Mouse (Mus musculus): Measurements from ENCODE around the gene Gcnt4. TPM values are rescaled to one million over a fixed set of nuclear protein-coding genes. Genes with fewer than 3 reads are reported as not detected.
A peak's percentile ranks its signal among the peaks of the same experiment; 100 is the strongest.
"Not testable (repeated sequence)": the region's sequence is repeated elsewhere in the genome, so short reads cannot be mapped to it uniquely, and the experiment has no call there.

Gene Gcnt4
- total RNA-seq, 1 experiment: 0.54 TPM

- TF ChIP-seq HCFC1 (IDR thresholded peaks at IDR 0.05; ENCODE audit: borderline replicate concordance, insufficient read depth, low read length): no peak
- no peak for TF ChIP-seq ZNF384 (IDR thresholded peaks at IDR 0.05; ENCODE audit: low read depth, low read length)
- TF ChIP-seq MAFK (IDR thresholded peaks at IDR 0.05; ENCODE audit: insufficient read depth, low read depth, low read length): no peak
- Histone ChIP-seq H3K4me3 (ENCODE audit: insufficient read depth in 1 of 2, low read depth in 1 of 2, low read length in 2 of 2, poor library complexity in 1 of 2, severe bottlenecking in 1 of 2) (no peak overlapping the region), H3K4me1 (ENCODE audit: control insufficient read depth in 2 of 2, insufficient read depth in 2 of 2, low read length in 2 of 2, poor library complexity in 1 of 2) (no peaks in the 10 kb centered on the region; a peak in 1 of 4 replicates), H3K9me3 (ENCODE audit: control insufficient read depth, insufficient read depth, low read depth, low read length) (no peaks in the 10 kb centered on the region), H3K9ac (ENCODE audit: insufficient read depth, low read depth, low read length, poor library complexity, severe bottlenecking) (no peak overlapping the region), H3K36me3 (ENCODE audit: control insufficient read depth, insufficient read depth, low read length, poor library complexity, severe bottlenecking) (no peaks in the 10 kb centered on the region), H3K27ac (ENCODE audit: insufficient read depth, low read depth, low read length, poor library complexity, severe bottlenecking) (no peak overlapping the region)
- in situ Hi-C loops (cut with MboI; ENCODE audit: low sequenced_read_pairs in 2 of 2, unreplicated experiment in 2 of 2): no loop called here
- no peak for DNase-seq (ENCODE audit: low read depth, low spot score)
These were observed 11.8 kb downstream of the Gcnt4 start for GRCm38 (mm10) chr13:96936173-96936777.

GRCm38 (mm10) chr13:96937059-96937558, 12.6 kb downstream of the Gcnt4 start:
- no peak for DNase-seq (ENCODE audit: low read depth, low spot score)
- H3K9me3 ChIP-seq (ENCODE audit: control insufficient read depth, insufficient read depth, low read depth, low read length): no peaks in the 10 kb centered on the region
- TF ChIP-seq HCFC1 (IDR thresholded peaks at IDR 0.05; ENCODE audit: borderline replicate concordance, insufficient read depth, low read length) (no peak), ZC3H11A (IDR thresholded peaks at IDR 0.05; ENCODE audit: borderline replicate concordance, low read depth, low read length) (no peak), CHD2 (IDR thresholded peaks at IDR 0.05; ENCODE audit: low read depth, low read length) (no peak), MAFK (IDR thresholded peaks at IDR 0.05; ENCODE audit: insufficient read depth, low read depth, low read length) (no peak), ZNF384 (IDR thresholded peaks at IDR 0.05; ENCODE audit: low read depth, low read length) (no peak)
- H3K4me1 ChIP-seq (ENCODE audit: control insufficient read depth in 2 of 2, insufficient read depth in 2 of 2, low read length in 2 of 2, poor library complexity in 1 of 2): peaks cover 0 to 4% of the 10 kb centered on the region in 2 experiments; a peak in 2 of 4 replicates
- H3K36me3 ChIP-seq (ENCODE audit: control insufficient read depth, insufficient read depth, low read length, poor library complexity, severe bottlenecking): no peaks in the 10 kb centered on the region
- in situ Hi-C loops (cut with MboI; ENCODE audit: low sequenced_read_pairs in 2 of 2, unreplicated experiment in 2 of 2): no loop called here
- H3K9ac ChIP-seq (ENCODE audit: insufficient read depth, low read depth, low read length, poor library complexity, severe bottlenecking): no peak overlapping the region
- H3K4me3 ChIP-seq (ENCODE audit: insufficient read depth in 1 of 2, low read depth in 1 of 2, low read length in 2 of 2, poor library complexity in 1 of 2, severe bottlenecking in 1 of 2): no peak overlapping the region
- no peak overlapping the region for H3K27ac ChIP-seq (ENCODE audit: insufficient read depth, low read depth, low read length, poor library complexity, severe bottlenecking)

- no peak for DNase-seq (ENCODE audit: low read depth, low spot score)
- TF ChIP-seq CHD2 (IDR thresholded peaks at IDR 0.05; ENCODE audit: low read depth, low read length) (no peak), HCFC1 (IDR thresholded peaks at IDR 0.05; ENCODE audit: borderline replicate concordance, insufficient read depth, low read length) (no peak), ZC3H11A (IDR thresholded peaks at IDR 0.05; ENCODE audit: borderline replicate concordance, low read depth, low read length) (no peak), ZNF384 (IDR thresholded peaks at IDR 0.05; ENCODE audit: low read depth, low read length) (no peak), MAFK (IDR thresholded peaks at IDR 0.05; ENCODE audit: insufficient read depth, low read depth, low read length) (no peak)
- H3K4me3 ChIP-seq (ENCODE audit: insufficient read depth in 1 of 2, low read depth in 1 of 2, low read length in 2 of 2, poor library complexity in 1 of 2, severe bottlenecking in 1 of 2): no peak overlapping the region
- H3K9me3 ChIP-seq (ENCODE audit: control insufficient read depth, insufficient read depth, low read depth, low read length): no peaks in the 10 kb centered on the region
- H3K27ac ChIP-seq (ENCODE audit: insufficient read depth, low read depth, low read length, poor library complexity, severe bottlenecking): no peak overlapping the region
- no peak overlapping the region for H3K9ac ChIP-seq (ENCODE audit: insufficient read depth, low read depth, low read length, poor library complexity, severe bottlenecking)
- no peaks in the 10 kb centered on the region for H3K36me3 ChIP-seq (ENCODE audit: control insufficient read depth, insufficient read depth, low read length, poor library complexity, severe bottlenecking)
- H3K4me1 ChIP-seq (ENCODE audit: control insufficient read depth in 2 of 2, insufficient read depth in 2 of 2, low read length in 2 of 2, poor library complexity in 1 of 2): peaks cover 0 to 4% of the 10 kb centered on the region in 2 experiments; a peak in 2 of 4 replicates
- in situ Hi-C loops (cut with MboI; ENCODE audit: low sequenced_read_pairs in 2 of 2, unreplicated experiment in 2 of 2): no loop called here
These were observed 15.2 kb downstream of the Gcnt4 start for GRCm38 (mm10) chr13:96939680-96940079.

- DNase-seq (ENCODE audit: low read depth, low spot score); in situ Hi-C loops (cut with MboI; ENCODE audit: low sequenced_read_pairs in 2 of 2, unreplicated experiment in 2 of 2); H3K36me3 ChIP-seq (ENCODE audit: control insufficient read depth, insufficient read depth, low read length, poor library complexity, severe bottlenecking); H3K4me3 ChIP-seq (ENCODE audit: insufficient read depth in 1 of 2, low read depth in 1 of 2, low read length in 2 of 2, poor library complexity in 1 of 2, severe bottlenecking in 1 of 2); H3K27ac ChIP-seq (ENCODE audit: insufficient read depth, low read depth, low read length, poor library complexity, severe bottlenecking); H3K9me3 ChIP-seq (ENCODE audit: control insufficient read depth, insufficient read depth, low read depth, low read length); H3K4me1 ChIP-seq (ENCODE audit: control insufficient read depth in 2 of 2, insufficient read depth in 2 of 2, low read length in 2 of 2, poor library complexity in 1 of 2): not testable (repeated sequence)
- H3K9ac ChIP-seq (ENCODE audit: insufficient read depth, low read depth, low read length, poor library complexity, severe bottlenecking): peak overlapping the region; percentile 13; the same call in 1 of the 2 replicates
These were observed 17.0 kb downstream of the Gcnt4 start for GRCm38 (mm10) chr13:96941481-96941880.

GRCm38 (mm10) chr13:96943571-96943970, 19.1 kb downstream of the Gcnt4 start:
- no peak overlapping the region for H3K4me3 ChIP-seq (ENCODE audit: insufficient read depth in 1 of 2, low read depth in 1 of 2, low read length in 2 of 2, poor library complexity in 1 of 2, severe bottlenecking in 1 of 2)
- H3K27ac ChIP-seq (ENCODE audit: insufficient read depth, low read depth, low read length, poor library complexity, severe bottlenecking): no peak overlapping the region
- TF ChIP-seq HCFC1 (IDR thresholded peaks at IDR 0.05; ENCODE audit: borderline replicate concordance, insufficient read depth, low read length): no peak
- no peak for TF ChIP-seq MAFK (IDR thresholded peaks at IDR 0.05; ENCODE audit: insufficient read depth, low read depth, low read length)
- TF ChIP-seq CHD2 (IDR thresholded peaks at IDR 0.05; ENCODE audit: low read depth, low read length): no peak
- no peak for TF ChIP-seq ZC3H11A (IDR thresholded peaks at IDR 0.05; ENCODE audit: borderline replicate concordance, low read depth, low read length)
- no peak for TF ChIP-seq ZNF384 (IDR thresholded peaks at IDR 0.05; ENCODE audit: low read depth, low read length)
- peaks cover 0 to 4% of the 10 kb centered on the region in 2 experiments; a peak in 2 of 4 replicates for H3K4me1 ChIP-seq (ENCODE audit: control insufficient read depth in 2 of 2, insufficient read depth in 2 of 2, low read length in 2 of 2, poor library complexity in 1 of 2)
- no peaks in the 10 kb centered on the region for H3K36me3 ChIP-seq (ENCODE audit: control insufficient read depth, insufficient read depth, low read length, poor library complexity, severe bottlenecking)
- no peaks in the 10 kb centered on the region for H3K9me3 ChIP-seq (ENCODE audit: control insufficient read depth, insufficient read depth, low read depth, low read length)
- no peak for DNase-seq (ENCODE audit: low read depth, low spot score)
- in situ Hi-C loops (cut with MboI; ENCODE audit: low sequenced_read_pairs in 2 of 2, unreplicated experiment in 2 of 2): no loop called here
- H3K9ac ChIP-seq (ENCODE audit: insufficient read depth, low read depth, low read length, poor library complexity, severe bottlenecking): no peak overlapping the region

All from ES-E14 (cell line).